Mouse (Mus musculus) brain, adult 2 months (tissue): ENCODE measurements at regions not wholly inside any gene's neighbourhood (a gene's known extent, or its start where the extent isn't known, plus 50 kb on each side); places are given as distances from the start of the nearest gene placed in this dataset.

Experiments used
- DNase-seq: peaks from one replicate; pipeline ENCODE4 v3.0.0; 2011; ENCODE audit warnings: low read depth, low spot score

- no peak for DNase-seq
Measured at GRCm38 (mm10) chr10:47185487-47185886, 1607.9 kb downstream of the Hace1 start.

GRCm38 (mm10) chr10:47216204-47216603 lies 1638.6 kb downstream of the Hace1 start:
- DNase-seq: no peak

- peak; percentile 6 for DNase-seq
Measured at GRCm38 (mm10) chr10:47263039-47263438, 1685.4 kb downstream of the Hace1 start.

GRCm38 (mm10) chr10:47285700-47286099 lies 1708.1 kb downstream of the Hace1 start:
- no peak for DNase-seq

- no peak for DNase-seq
Measured at GRCm38 (mm10) chr10:47300097-47300496, 1722.5 kb downstream of the Hace1 start.
